Mouse (Mus musculus): Measurements from ENCODE around the gene Tnfaip3.

Gene Tnfaip3

GRCm38 (mm10) chr10:19016823-19017471, 1.5 kb upstream of the Tnfaip3 start:
- DNase-seq (ENCODE audit: low read depth, low spot score): no peak

DNA sequence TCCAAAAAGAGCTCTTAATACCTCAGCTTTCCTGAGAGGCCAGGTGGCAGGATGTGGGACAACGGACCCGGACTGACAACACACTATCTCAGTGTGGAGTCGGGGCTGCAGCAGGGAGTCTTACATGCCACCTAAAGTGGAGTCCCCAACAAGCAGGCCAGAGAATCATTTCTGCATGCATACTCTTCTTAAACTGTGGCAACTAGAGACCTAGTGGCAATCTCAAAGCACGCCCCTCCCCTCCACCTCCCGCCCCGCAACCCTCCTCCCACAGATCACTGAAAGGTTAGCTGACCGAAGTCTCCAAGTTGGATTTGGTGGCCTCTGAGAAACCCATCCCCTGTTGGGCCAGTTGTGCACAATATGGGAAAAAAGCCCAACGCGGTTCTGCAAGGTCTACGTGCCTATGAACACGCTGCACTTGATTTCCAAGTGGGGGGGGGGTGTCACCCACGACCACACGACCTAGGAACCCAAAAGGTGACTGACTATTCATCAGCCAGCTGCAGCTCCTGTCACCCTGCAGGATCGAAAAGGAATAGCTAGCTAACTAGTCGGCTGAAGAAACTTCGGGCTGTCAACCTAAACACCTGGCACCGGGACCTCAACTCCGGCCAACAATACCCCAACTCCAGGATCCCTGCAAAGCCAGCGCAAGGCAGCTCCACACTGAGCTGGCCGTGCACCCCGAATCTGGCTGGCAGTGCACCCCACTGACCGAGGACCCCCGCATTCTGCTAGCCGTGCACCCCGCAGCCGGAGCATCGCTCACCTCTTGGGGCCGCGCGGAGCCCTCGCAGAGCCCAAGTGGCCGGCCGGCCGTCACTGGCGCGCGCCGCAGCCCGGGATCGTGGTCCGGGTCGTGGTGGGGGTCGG, 838 bp downstream of the Tnfaip3 start:
- DNase-seq (ENCODE audit: low read depth, low spot score): peak; percentile 79

- peak; percentile 53 for DNase-seq (ENCODE audit: low read depth, low spot score)
These were observed 2.1 kb downstream of the Tnfaip3 start for GRCm38 (mm10) chr10:19013351-19013750.

DNA sequence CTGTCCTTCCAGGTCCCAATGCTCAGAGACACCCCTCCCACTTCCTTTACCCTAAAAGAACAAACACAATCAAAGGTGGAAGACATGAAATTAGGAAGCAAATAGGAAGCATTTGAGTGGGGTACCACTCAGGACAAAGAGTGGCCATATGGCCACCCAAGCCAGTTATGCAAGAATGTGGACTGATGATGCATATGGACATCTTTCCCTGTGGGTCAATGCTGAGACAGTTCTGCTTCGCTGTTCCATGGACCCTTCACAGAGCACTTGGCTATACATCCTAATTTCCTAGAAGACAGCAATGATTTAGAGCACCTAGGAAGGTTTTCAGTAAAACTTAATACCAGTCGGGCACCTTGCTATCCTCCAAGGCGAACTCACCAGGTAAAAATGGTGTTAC, 2.8 kb downstream of the Tnfaip3 start:
- peak; percentile 49 for DNase-seq (ENCODE audit: low read depth, low spot score)

DNA sequence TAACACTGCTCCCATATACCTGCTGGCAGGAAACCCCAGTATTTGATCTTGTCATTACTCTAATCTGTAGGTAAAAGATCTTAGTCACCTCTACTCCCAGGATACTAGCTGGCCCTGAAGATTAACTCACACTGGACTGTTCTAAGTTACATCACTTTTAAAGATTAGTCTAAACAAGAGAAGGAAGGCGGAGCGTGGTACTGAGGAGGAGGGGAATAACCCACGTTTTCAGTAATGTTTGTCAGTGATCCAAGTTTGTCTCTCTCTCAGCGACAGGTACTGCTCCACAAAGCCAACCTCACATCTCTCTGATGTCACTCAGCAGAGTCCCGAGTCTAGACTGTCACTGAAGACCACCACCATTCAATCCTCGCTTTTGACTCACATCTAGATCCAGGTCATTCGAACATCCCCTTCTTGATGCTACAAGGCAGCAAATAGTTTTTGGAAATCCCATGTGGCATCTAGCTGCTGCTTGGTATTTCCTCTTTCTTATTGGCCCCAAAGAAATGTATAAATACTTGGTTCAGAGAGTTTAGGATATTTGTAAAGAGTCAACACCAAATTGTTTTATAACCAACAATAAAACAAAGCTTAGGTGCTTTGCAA, 3.5 kb downstream of the Tnfaip3 start:
- peak; percentile 78 for DNase-seq (ENCODE audit: low read depth, low spot score)

DNA sequence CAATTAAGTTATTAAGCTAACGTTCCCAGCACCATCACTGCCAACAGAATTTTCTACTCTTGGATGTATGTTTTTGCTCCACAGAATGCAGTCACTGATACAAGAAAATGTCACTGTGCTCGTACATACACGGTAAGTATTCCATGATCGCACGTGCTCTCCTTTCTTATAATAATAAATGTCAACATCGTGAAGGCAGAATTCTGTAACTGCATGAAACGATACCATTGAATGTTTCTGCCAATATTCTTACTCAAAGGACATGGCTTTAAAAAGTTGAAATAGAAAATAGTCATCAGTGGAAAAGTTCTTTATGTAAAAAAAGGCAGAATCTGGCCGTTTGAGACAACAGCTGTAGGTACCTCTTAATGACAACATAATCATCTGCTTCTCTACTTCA, 5.0 kb downstream of the Tnfaip3 start:
- DNase-seq (ENCODE audit: low read depth, low spot score): no peak

- peak; percentile 83 for DNase-seq (ENCODE audit: low read depth, low spot score)
These were observed 6.2 kb downstream of the Tnfaip3 start for GRCm38 (mm10) chr10:19009186-19009672.

- DNase-seq (ENCODE audit: low read depth, low spot score): peak; percentile 54
These were observed 6.9 kb downstream of the Tnfaip3 start for GRCm38 (mm10) chr10:19008607-19008940.

GRCm38 (mm10) chr10:19007897-19008606, 7.4 kb downstream of the Tnfaip3 start:
- no peak for DNase-seq (ENCODE audit: low read depth, low spot score)

DNA sequence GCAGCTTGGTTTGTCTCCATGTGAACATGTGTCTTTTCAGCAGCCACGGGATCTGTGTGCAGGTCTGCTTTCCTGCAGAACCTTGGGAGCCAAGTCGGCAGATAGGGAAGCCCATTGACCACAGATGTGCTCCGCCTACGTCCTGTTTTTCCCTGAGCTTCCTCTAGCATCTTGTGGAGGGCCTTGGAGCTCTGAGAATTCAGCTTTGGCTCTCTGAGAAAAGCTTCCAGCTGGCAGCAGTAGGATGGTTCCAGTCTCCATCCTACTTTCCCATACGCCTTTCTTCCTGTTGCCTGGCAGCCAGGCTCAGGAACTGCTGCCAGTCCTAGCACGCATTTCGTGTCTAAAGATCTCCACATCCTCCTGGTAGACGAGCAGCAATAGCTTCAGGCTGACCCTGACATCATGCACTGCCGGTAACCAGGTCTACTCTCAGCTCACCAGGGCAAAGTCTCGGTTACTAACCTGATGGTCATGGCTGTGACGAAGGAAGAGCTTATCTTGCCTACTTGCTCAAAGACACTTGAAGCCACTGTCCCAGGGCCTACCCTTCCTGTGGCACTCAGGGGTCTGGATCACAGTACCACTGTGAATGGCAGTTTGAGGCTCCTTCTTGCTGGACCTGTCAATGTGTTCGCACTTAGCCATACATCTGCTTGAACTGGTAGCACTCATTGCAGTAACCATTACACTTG, 13.2 kb downstream of the Tnfaip3 start:
- peak; percentile 30 for DNase-seq (ENCODE audit: low read depth, low spot score)

DNA sequence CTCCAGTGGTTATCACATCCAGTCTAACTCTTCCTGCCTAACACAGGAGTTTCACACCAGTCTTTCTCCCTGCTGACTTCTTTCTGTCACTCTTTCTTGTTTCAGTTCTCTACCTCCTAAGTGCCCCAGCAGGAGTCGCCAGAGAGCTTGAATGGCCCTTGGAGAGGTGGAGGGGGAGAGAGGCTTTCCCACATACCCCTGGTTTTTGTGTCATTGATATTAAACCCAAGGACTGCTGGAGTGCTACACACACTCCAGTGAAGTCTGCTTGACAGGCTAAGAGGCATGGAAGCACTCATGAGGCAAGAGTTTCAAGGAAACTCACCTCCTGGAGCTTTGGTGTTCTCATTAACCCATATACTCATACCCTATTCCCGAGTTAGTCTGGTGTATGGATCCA, 16.0 kb downstream of the Tnfaip3 start:
- peak; percentile 78 for DNase-seq (ENCODE audit: low read depth, low spot score)

DNA sequence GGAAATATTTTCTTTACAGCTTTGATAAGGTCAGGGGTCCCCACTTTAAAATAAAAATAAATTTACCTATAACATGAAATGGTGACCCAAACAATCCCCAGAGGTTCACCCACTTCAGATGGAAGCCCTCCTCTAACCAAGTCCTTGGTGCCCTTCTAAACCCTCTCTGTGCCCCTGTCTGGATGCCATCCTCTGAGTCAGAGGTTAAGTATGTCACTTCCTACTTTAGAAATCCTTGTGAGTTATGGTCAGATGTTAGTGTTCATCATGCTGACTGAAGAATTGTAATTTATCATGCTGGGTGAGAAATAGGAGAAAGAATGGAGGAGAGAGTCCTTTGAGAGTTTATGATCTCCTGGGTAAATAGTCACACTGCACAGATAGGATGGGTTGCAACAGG, 19.1 kb downstream of the Tnfaip3 start:
- DNase-seq (ENCODE audit: low read depth, low spot score): no peak

DNA sequence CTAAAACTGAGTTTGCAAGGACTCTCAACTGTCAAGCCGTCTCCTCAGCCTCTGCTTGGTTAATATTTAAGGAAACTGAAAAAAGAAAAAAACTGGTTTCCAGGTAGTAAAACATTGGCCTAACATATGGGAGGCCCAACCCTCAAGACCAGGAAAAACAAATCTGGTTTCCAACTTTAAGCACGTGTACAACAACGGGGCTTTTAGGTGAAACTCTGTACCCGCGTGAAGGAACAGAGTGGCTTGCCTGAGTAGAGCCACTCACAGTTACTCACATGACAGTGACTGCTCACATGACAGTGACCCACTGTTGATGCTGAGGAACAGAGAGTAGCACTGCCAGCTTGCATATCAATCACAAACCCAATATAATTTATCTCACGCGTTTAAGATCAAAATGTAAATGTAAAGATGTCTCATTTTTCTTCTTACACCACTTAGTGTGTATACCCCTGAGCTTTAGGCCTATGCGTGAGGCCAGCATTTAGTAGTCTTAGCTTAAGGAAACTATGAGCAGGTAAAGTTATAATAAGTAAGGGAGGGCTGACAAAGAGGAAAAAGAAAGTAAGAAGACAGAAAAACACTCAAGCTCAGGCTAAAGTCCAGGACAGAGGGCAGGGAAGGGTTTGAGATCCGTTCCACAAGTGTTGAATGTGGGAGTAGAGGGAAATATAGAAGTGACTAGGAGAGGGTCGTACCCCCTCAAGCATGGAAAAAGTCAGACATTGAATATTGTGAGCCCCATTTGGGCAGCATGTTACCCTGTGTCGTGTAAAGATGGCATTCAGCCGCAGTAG, 19.8 kb downstream of the Tnfaip3 start:
- DNase-seq (ENCODE audit: low read depth, low spot score): peak; percentile 28

DNA sequence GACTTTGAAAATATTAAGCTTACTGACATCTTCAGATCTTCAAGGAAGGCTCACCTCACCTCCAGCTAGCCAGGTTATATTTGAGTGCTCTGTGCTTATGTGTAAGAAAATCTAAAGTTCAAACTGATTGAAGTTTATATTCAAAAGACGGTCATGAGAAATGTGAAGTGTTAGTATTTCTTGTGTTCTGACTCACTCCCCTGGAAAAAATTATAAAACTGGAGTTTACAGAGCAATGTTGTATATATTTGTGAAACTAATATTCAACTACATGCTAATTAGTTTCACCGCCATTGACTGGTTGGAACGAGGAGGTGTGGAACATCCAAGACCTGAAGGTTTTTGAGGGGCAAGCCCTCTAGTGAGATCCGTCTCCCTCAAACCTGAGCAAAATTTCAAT, 22.5 kb downstream of the Tnfaip3 start:
- DNase-seq (ENCODE audit: low read depth, low spot score): no peak

DNA sequence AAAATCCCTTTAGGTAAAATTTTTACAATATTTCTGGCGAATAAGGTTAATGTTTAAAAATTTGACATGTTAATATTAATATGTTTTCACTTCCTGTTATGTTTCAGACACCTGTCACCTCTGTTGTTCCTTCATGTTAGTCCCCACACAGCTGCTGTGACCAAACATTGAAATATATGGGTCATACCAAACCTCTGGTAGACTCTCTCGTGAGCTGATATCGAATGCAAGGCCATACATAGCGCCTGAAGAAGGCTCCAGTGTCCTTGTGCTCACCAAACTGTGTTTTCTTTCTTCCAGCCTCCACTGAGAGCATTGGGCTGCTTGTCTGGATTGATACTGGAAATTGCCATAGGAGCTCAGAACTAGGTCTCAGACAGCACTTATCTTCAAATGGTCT, 24.4 kb downstream of the Tnfaip3 start:
- no peak for DNase-seq (ENCODE audit: low read depth, low spot score)

DNA sequence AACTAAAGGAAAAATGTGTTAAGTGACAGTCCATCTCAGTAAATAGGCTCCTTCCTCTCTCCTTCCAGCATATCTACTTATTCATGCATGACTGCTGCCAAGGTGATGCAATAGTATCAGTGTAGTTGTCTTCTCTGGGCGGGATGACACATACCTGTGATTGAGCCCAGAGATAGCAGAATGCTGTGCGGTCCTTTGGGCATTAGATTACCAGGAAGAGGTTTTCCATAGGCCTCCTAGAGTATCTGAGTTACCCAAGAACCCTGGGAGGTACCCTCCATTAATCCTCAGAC, 27.6 kb downstream of the Tnfaip3 start:
- DNase-seq (ENCODE audit: low read depth, low spot score): no peak

DNA sequence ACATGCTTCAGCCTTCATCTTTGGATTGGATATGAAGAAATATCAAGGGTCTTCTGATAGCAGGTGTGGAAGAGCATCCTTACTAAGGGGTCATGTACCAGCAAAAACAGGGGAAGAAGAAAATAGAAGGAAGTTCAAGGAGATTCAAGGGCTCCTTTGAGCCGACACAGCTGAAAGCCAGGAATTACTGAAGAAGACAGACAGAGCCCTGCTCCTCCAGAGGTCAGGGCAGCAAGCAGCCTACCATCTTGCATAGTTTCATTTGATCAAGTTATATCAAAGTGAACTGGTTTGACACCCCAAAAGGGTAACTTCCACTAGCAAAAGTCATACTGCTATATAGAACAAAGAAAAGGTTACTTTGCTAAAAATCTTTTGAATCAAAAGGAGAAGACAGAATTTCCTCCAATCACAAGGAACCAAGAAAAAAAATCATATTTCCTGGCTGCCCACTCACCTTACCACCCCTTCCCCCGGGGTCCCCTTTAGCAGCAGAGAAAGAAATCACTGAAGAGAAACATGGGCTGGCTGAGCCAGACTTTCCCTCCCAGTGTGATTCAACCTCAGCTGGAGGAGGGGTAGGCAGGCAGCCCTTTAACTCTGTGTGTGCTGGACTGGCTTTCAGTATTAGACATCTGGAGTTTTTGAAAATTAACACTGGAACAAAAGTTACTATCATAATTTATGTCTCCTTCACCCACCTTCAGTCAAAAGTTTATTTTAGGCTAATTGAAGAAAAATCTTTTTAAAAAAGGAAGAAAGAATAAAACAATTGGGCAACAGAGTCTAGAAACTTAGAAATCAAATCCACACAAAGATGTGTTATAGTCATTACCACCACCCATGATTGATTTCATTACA, 28.2 kb downstream of the Tnfaip3 start:
- no peak for DNase-seq (ENCODE audit: low read depth, low spot score)

DNA sequence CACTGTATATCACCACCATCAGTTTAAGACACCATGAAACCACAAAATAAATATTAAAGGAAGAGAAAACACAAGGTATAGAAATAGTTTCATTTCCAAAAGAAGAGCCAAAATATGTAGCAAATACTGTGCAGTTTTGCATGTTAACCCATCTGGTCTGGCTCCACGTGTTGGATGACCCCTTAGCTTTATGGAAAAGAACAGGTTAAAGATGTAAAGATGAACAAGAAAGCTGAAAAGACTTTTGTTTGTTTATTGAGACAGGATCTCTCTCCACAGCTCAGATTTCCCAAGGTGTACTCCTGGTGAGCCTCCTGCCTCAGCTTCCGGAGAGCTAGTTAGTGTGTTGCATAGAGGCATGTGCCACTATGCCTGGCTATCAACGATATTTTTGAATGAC, 29.9 kb downstream of the Tnfaip3 start:
- DNase-seq (ENCODE audit: low read depth, low spot score): no peak

DNA sequence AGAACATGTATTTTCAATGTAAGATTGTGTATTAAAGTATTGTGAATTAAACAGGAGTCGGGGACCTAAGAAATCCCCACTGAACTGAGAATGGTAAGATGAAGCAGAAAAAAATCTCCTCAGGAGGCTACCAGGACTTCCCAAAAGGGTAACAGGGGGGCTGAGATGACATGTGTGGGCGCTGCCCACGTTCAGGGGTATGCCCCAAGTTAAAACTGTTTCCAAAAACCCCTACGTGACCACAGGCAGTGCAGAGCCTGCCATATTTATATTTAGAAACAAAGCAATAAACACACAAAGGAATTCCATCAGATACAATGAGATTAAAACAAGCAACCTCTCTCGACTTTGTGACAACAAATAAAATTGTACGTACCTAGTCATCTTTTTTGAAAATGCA, 31.9 kb downstream of the Tnfaip3 start:
- no peak for DNase-seq (ENCODE audit: low read depth, low spot score)

- DNase-seq (ENCODE audit: low read depth, low spot score): no peak
These were observed 41.0 kb downstream of the Tnfaip3 start for GRCm38 (mm10) chr10:18974486-18974885.
